Mouse (Mus musculus) urinary bladder, postnatal 14 days (tissue): ENCODE results near the gene Stk35.

Source experiments
- DNase-seq: peaks from one replicate; pipeline ENCODE4 v3.0.0; 2021; ENCODE audit warnings: low spot score

Stk35 gene

GRCm38 (mm10) chr2:129800271-129800903 lies at the start of gene Stk35:
Gene Stk35, plus strand, starts transcription at chr2:129800517.
- peak; percentile 89 for DNase-seq

GRCm38 (mm10) chr2:129782046-129782445 lies 18.3 kb upstream of the Stk35 start:
- no peak for DNase-seq

GRCm38 (mm10) chr2:129796501-129796900 lies 3.8 kb upstream of the Stk35 start:
- DNase-seq: no peak

- no peak for DNase-seq
Measured at GRCm38 (mm10) chr2:129797709-129798108, 2.6 kb upstream of the Stk35 start.

GRCm38 (mm10) chr2:129798410-129798809 lies 1.9 kb upstream of the Stk35 start:
- no peak for DNase-seq

GRCm38 (mm10) chr2:129800904-129801230 lies 550 bp downstream of the Stk35 start:
- no peak for DNase-seq

- DNase-seq: peak; percentile 92
Measured at GRCm38 (mm10) chr2:129801231-129802029, 1.1 kb downstream of the Stk35 start.

GRCm38 (mm10) chr2:129805486-129805885 lies 5.2 kb downstream of the Stk35 start:
- DNase-seq: no peak

- no peak for DNase-seq
Measured at GRCm38 (mm10) chr2:129806486-129806885, 6.2 kb downstream of the Stk35 start.

- no peak for DNase-seq
Measured at GRCm38 (mm10) chr2:129810563-129810962, 10.2 kb downstream of the Stk35 start.

- DNase-seq: no peak
Measured at GRCm38 (mm10) chr2:129814033-129814432, 13.7 kb downstream of the Stk35 start.

- DNase-seq: no peak
Measured at GRCm38 (mm10) chr2:129815076-129815475, 14.8 kb downstream of the Stk35 start.

- no peak for DNase-seq
Measured at GRCm38 (mm10) chr2:129817603-129818257, 17.4 kb downstream of the Stk35 start.

- no peak for DNase-seq
Measured at GRCm38 (mm10) chr2:129818868-129819267, 18.6 kb downstream of the Stk35 start.

- no peak for DNase-seq
Measured at GRCm38 (mm10) chr2:129819531-129819930, 19.2 kb downstream of the Stk35 start.

- no peak for DNase-seq
Measured at GRCm38 (mm10) chr2:129819951-129820350, 19.6 kb downstream of the Stk35 start.

- no peak for DNase-seq
Measured at GRCm38 (mm10) chr2:129821021-129821420, 20.7 kb downstream of the Stk35 start.

- DNase-seq: no peak
Measured at GRCm38 (mm10) chr2:129821568-129821967, 21.3 kb downstream of the Stk35 start.

GRCm38 (mm10) chr2:129823310-129823709 lies 23.0 kb downstream of the Stk35 start:
- no peak for DNase-seq

- DNase-seq: no peak
Measured at GRCm38 (mm10) chr2:129824254-129824653, 23.9 kb downstream of the Stk35 start.

GRCm38 (mm10) chr2:129826141-129826540 lies 25.8 kb downstream of the Stk35 start:
- DNase-seq: no peak

- no peak for DNase-seq
Measured at GRCm38 (mm10) chr2:129832993-129833392, 32.7 kb downstream of the Stk35 start.

- DNase-seq: no peak
Measured at GRCm38 (mm10) chr2:129834221-129834620, 33.9 kb downstream of the Stk35 start.
